Mouse (Mus musculus) activated CD4-positive, CD25-positive, alpha-beta regulatory T cell, adult 4 months (primary cell): Measurements from ENCODE around the gene Gpr137c. TPM values are rescaled to one million over a fixed set of nuclear protein-coding genes. Genes with fewer than 3 reads are reported as not detected.

Experiments used
- ATAC-seq: one replicate; pipeline ENCODE4 v1.8.0; 2017
- polyA plus RNA-seq, 2 experiments: library from polyadenylated mRNA; unstranded; fragments of 100-300 nt; shearing (Covaris generic); gene quantifications; one replicate each; pipeline ENCODE4 v1.2.1; 2017

The Gpr137c gene
- polyA plus RNA-seq, 2 experiments from 2014 or later, result 0.26 to 0.31 TPM

DNA sequence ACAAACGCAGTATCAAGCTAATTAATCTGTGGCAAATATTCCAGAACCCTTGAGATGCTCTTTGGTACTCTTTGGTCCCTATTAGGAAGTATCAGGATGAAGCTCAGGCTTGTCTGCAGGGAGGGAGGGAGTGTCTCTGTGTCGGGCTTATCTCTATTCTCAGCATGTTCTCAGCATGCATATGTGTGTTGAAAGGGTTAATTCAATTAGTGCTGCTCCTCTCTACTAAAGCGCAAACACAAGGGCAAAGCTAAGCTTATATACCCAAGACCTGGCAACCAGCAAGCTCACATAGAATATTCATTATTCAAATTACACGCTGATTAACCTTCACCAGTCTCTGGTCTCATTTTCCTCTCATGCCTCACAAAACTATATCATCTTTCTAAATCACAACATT is 84.4 kb downstream of the Gpr137c start:
- no peak for ATAC-seq

DNA sequence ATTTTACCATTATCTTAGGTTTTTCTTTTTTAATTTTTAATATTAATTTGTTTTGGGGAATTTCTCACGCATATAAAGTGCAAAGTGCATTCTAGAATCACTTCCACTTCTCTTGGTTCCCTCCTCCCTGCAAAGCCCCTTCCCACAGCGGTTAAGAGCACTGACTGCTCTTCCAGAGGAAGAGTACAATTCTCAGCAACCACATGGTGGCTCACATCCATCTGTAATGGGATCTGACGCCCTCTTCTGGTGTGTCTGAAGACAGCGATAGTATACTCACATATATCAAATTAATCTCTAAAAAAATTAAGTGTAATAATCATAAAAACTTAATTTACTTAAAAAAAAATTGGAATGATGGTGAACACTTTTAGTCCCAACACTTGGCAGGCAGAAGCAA is 84.9 kb downstream of the Gpr137c start:
- ATAC-seq, result no peak

GRCm38 (mm10) chr14:45305852-45306251 is 86.3 kb downstream of the Gpr137c start:
- ATAC-seq, result no peak

GRCm38 (mm10) chr14:45307630-45308328 is 88.3 kb downstream of the Gpr137c start:
- ATAC-seq, result no peak

DNA sequence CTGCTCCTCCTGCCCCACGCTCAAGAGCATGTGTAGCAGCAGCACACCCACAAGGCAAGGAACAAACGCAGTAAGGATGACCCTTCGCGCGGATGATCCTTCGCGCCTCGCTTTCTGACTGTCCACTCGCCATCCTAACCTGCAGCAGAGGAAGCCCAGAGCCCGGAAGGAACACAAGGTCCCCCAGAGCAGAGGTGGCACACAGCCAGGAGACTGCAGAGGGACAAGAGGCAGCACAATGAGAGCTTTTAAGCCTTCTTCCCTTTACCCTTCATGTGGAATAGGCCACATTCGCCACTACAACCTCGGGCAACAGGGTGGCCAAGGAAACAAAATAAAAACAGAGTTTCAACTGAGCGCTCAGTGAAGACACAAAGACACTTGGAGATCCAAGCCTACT is 90.1 kb downstream of the Gpr137c start:
- no peak for ATAC-seq

DNA sequence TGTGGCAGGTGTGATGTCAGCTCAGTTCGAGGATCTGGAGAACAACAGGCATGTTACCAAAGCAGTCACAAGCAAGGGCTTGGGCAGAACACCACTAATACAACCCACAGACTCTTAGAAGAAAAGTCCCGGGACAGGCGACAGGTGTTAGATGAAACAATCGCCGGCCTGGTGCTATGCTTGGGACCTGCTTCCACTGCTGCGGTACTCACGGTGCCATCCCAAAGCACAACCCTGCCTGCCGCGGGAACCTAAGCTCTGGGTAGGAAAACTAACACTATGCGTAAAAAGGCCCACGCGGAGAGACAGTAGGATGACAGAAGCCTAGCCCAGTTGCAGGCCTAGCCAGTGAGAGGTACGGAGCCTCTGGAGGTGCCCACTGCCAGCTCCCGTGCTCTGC is 90.6 kb downstream of the Gpr137c start:
- no peak for ATAC-seq

GRCm38 (mm10) chr14:45316927-45317326 is 97.4 kb downstream of the Gpr137c start:
- no peak for ATAC-seq

DNA sequence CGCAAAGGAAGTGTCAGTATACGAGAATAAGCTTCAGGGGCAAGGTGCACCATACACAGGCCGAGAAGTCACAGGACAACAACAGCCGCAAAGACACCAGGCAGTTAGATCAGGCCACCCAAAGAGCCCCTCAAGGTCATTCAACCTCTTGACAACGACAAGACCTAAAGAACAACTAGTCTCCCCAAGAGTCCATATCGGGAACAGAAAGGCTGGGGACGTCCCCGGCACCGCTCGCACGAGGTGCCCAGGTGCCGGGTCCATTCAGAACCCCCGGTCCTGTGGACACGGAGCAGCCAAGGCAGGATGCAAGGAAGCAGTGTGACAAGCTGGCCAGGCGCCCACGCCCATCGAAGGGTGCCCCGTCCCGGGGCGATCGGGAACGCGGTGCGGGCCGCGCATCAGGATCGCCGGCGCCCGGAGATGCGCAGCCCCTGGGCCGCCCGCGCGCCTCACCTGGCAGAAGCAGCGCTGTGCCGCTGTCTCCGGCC is 98.4 kb downstream of the Gpr137c start:
- ATAC-seq, result peak; percentile 35

DNA sequence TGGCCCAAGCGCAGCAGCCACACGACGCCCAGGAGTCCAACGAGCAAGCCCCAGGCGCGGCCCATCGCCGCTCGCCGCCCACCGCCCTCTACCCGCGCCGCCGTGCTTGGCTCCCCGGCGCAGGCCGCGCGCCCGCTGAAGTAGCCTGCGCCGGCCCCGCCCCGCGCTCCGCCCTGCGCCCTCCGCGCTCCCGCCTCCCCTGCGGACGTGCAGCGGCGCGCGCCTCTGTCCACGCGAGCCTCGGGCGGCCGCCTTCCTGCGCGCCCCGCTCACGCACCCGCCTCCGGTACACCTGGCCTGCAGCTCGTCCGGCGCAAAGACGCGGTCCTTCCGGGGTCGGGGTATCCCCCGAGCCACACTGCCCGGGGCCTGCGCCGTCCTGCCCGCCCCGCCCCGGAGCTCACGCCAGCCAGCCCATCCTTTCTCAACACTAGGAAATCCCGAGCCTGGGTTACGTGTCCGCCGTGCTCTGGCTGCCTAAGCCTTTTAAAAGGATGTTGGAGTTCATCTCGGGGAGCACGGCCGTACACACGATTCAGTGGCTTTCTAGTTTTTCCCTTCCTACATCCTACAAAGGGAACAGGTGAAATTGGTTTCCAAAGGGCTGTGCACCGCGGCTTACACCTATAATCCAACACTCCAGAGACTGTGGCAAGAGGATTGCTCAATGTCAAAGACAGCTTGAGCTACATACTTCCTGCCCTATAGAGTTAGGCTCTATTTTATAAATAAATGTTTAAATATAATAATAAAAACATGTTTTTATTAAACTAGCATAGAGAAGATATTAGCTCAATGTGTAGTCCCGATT is 99.1 kb downstream of the Gpr137c start, which contains the start of gene Ero1l:
Gene Ero1l, minus strand, starts transcription at position 346 of the 811 bp plus-strand sequence.
- ATAC-seq, result peak; percentile 82

- no peak for ATAC-seq
Observed at GRCm38 (mm10) chr14:45319237-45319610, 99.7 kb downstream of the Gpr137c start.

GRCm38 (mm10) chr14:45320111-45320510 is 100.6 kb downstream of the Gpr137c start:
- ATAC-seq, result no peak

GRCm38 (mm10) chr14:45321067-45321466 is 101.5 kb downstream of the Gpr137c start:
- no peak for ATAC-seq

DNA sequence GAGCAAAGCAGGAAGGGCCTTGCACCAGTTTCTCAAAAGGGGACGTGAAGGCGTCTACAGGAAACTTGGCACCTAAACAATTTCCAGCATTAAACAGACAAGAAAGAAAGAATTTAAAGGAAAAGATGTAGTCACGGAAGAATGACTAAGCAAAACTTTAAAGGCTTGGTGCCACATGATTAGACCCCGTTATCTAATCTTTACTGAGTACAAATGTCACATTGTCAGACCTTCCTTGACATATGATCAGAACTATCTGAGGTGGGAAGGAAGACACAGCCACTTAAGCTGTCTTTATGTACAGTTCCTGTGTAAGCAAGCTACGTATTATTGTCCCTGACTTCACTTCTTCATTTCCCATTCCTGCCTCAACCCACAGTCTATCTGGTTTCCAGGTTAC is 102.1 kb downstream of the Gpr137c start:
- no peak for ATAC-seq

- no peak for ATAC-seq
Observed at GRCm38 (mm10) chr14:45322450-45322849, 102.9 kb downstream of the Gpr137c start.

DNA sequence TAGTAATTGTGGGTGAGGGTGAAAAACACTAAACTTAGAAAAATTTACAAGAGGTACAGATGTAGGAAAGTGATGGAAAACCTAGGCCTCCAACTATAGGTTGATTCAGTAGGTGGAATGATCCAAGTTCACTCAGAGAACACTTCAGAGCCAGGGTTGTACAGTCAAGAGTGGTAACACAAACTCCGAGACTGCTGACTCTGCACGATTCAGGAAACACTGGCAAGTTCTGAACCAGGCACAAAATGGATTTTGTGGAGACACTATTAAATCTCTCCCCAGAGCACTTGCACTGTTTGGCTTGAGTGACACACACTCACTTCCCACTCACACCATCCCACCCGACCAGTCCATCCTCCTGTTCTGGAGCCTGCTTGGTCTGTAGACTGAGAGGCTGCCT is 103.8 kb downstream of the Gpr137c start:
- no peak for ATAC-seq

DNA sequence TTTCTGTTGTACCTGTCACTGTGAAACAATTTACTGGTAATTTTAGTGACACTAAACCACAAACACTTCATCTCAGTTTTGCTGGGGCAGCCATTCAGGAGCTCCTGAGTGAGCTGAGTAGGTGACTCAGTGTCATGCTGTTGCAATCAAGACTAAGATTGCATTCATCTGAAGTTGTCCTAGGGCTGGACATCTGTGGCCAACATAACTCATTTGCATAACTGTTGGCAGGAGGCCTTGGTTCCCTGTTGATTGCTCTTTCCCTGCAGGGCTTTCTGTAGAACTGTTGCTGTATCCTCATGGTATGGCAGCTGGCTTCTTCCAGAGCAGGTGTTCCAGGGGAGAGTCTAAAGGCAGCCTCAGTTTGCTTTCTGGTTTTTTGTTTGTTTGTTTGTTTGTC is 106.0 kb downstream of the Gpr137c start:
- no peak for ATAC-seq

- ATAC-seq, result peak; percentile 12
Observed at GRCm38 (mm10) chr14:45328072-45328713, 108.7 kb downstream of the Gpr137c start.

- no peak for ATAC-seq
Observed at GRCm38 (mm10) chr14:45329018-45329588, 109.6 kb downstream of the Gpr137c start.

DNA sequence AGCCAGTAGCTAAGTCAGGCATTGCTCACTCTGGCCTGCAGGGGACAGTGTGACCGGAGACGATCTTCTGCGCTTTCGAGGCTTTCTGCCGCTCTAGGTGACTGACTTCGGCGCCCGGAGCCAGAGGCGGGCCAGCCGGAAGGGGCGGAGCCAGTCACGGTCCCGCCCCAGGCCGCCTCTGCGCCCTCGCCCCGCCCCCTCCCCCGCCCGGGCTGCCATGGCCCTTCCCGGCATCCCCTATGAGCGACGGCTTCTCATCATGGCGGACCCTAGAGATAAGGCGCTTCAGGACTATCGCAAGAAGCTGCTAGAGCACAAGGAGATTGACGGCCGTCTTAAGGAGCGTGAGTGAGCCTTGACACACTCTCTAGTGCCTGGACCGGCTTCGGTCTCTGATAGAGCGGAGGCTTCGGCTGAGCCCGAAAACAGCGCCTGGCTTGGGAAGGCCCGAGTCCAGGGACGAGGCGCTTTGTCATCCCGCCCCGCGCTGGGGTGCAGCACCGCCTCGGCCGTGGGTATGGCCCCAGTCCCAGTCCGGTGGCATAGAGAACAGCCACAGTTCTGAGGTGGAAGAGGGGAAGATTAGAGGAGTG is 110.2 kb downstream of the Gpr137c start, which contains the start of gene Psmc6:
Gene Psmc6, plus strand, starts transcription at position 200 of the 593 bp plus-strand sequence.
- peak; percentile 97 for ATAC-seq
